Mouse (Mus musculus) embryonic facial prominence, embryonic 15.5 days (tissue): ENCODE data around the gene Clasp2. TPM values are rescaled to one million over a fixed set of nuclear protein-coding genes. Genes with fewer than 3 reads are reported as not detected.

ENCODE experiments used
- ATAC-seq: fragments of 200-750 bp; cut with Nextera tagmentation; 2 replicates; pipeline ENCODE4 v1.8.0; 2017; ENCODE audit warnings: low read depth, moderate TSS enrichment; ENCODE audit not compliant: insufficient number of reproducible peaks, low FRiP score, low TSS enrichment
- H3K27ac ChIP-seq: fragments of 300-500 bp; sonication (generic); replicated peaks from 2 replicates; pipeline ENCODE4 v1.5.1; 2015; ENCODE audit warnings: mild to moderate bottlenecking, inconsistent platforms
- H3K27me3 ChIP-seq: fragments of 300-500 bp; sonication (generic); 2 replicates; pipeline ENCODE4 v1.6.1; 2015; ENCODE audit warnings: inconsistent platforms
- H3K36me3 ChIP-seq: fragments of 300-500 bp; sonication (generic); 2 replicates; pipeline ENCODE4 v1.6.1; 2015; ENCODE audit warnings: mild to moderate bottlenecking, inconsistent platforms
- H3K4me1 ChIP-seq: fragments of 300-500 bp; sonication (generic); 2 replicates; pipeline ENCODE4 v1.6.1; 2015; ENCODE audit warnings: inconsistent platforms
- H3K4me2 ChIP-seq: fragments of 300-500 bp; sonication (generic); replicated peaks from 2 replicates; pipeline ENCODE4 v1.6.1; 2015; ENCODE audit warnings: mild to moderate bottlenecking, inconsistent platforms
- H3K4me3 ChIP-seq: fragments of 300-500 bp; sonication (generic); replicated peaks from 2 replicates; pipeline ENCODE4 v1.5.1; 2015; ENCODE audit warnings: mild to moderate bottlenecking, inconsistent platforms
- H3K9ac ChIP-seq: fragments of 300-500 bp; sonication (generic); 2 replicates; pipeline ENCODE4 v1.6.1; 2015; ENCODE audit warnings: inconsistent platforms
- H3K9me3 ChIP-seq: fragments of 300-500 bp; sonication (generic); replicated peaks from 2 replicates; pipeline ENCODE4 v1.6.1; 2016; ENCODE audit warnings: inconsistent platforms
- WGBS: fragments of 180-500 bp; shearing (Covaris S2); methylation state at CpG from one replicate; pipeline ENCODE4 v1.1.7; 2015; 5-methylcytosine and 5-hydroxymethylcytosine counted together
- polyA plus RNA-seq: library from polyadenylated mRNA; unstranded; fragments of >200 nt; fragmentation: Nextera tagmentation; extraction: Ambion mirVana; gene quantifications from 2 replicates; pipeline ENCODE4 v1.2.1, GENCODE M21; 2015

Gene Clasp2
- polyA plus RNA-seq, 1 experiment from 2014 or later, result 22.3 TPM

DNA sequence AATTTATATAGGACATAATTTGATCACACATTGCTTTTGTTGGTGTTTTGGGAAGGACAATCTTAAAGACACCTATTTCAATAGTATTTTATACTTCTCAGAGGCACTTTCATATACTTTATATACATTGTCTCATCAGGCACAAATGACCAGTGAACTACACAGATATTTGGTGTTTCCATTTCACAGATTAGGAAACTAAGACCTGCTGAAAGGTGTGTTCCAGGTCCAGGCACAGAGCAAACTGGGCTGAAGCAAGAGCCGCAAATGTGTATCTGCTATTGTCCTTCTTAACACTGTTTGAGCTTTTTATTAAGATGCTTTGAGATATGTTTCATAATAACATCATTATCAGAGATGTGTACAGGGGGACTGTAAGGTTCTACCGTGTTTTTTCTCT is 52.7 kb downstream of the Clasp2 start:
- Histone ChIP-seq H3K9ac (no peak overlapping the region), H3K4me2 (peak overlapping the region; percentile 54; the same call in 1 of the 2 replicates), H3K27me3 (no peaks in the 10 kb centered on the region), H3K4me3 (no peak overlapping the region), H3K9me3 (no peaks in the 10 kb centered on the region), H3K4me1 (0 out of 2 replicates have a peak, but pooled peaks cover 8% of the 10 kb centered on the region), H3K27ac (no peak overlapping the region), H3K36me3 (no peaks in the 10 kb centered on the region)
- no peak for ATAC-seq
- WGBS, result 84% methylated on average over 2 of the region's 2 CpGs

DNA sequence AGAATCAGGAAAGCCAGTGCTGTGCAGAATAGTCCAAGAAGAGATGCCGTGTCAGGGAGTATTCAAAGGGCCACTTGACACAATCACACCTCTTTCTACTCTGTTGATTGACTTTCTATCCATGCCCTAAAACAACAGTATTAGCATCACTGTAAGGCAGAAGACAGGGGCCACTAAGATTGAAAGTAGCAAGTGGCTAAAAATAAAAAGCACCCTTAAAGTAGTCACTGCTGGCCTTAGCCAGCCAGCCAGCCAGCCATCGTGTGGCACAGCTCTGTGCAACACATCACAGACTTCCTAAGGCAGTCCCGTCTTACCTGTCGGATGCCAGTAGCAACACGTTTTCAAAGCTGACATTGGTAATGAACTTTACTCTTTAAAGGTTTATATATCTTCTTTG is 55.9 kb downstream of the Clasp2 start:
- Histone ChIP-seq H3K4me1 (0 out of 2 replicates have a peak, but pooled peaks cover 6% of the 10 kb centered on the region), H3K4me2 (no peak overlapping the region), H3K27me3 (no peaks in the 10 kb centered on the region), H3K4me3 (no peak overlapping the region), H3K27ac (no peak overlapping the region), H3K36me3 (no peaks in the 10 kb centered on the region), H3K9ac (no peak overlapping the region), H3K9me3 (no peaks in the 10 kb centered on the region)
- 68% methylated on average over 5 of the region's 5 CpGs for WGBS
- no peak for ATAC-seq

DNA sequence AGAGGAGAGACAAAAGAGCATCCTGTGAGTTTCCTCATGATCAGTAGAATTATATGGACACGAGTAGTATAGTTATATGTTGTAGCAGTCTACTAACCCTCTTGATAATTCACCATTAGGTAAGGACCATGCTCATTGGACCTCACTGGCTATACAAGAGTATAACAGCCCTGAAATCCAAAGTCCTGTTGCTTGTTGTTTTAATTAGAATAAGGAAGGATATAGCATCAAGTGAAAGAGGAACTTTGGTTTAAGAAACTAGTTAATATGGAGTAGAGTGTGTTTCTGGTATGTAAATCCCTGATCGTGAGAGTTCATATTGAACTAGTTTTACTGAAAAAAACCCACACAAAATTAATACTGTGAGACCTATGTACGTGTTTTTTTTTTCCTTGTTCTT is 59.4 kb downstream of the Clasp2 start:
- Histone ChIP-seq H3K27me3 (no peaks in the 10 kb centered on the region), H3K4me2 (no peak overlapping the region), H3K4me3 (no peak overlapping the region), H3K9ac (no peak overlapping the region), H3K9me3 (no peaks in the 10 kb centered on the region), H3K27ac (no peak overlapping the region), H3K4me1 (no peaks in the 10 kb centered on the region), H3K36me3 (no peaks in the 10 kb centered on the region)
- 77% methylated on average over 3 of the region's 3 CpGs for WGBS
- ATAC-seq, result no peak

DNA sequence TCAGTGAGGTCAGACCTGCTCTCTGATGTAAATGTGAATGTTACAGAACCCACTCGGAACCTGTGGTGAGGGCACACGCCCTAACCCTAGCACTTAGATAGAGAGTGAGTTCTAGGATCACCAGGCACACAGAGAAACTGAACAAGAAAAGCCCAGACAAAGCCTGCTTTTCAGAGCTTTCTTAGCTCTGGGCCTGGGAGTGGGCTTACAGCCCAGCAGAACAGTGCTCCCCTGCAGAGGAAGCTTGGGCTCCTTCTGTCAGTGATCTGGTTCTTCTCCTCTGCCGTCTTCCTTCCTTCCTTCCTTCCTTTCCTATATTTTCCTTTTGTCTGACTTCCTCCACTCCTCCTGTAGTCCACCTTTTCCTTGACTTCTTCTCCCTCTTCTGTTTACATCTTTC is 61.5 kb downstream of the Clasp2 start:
- H3K4me2 ChIP-seq, result no peak overlapping the region
- no peaks in the 10 kb centered on the region for H3K9me3 ChIP-seq
- no peak for ATAC-seq
- H3K27me3 ChIP-seq, result no peaks in the 10 kb centered on the region
- no peak overlapping the region for H3K4me3 ChIP-seq
- no peak overlapping the region for H3K9ac ChIP-seq
- no peaks in the 10 kb centered on the region for H3K36me3 ChIP-seq
- 45% methylated on average over 3 of the region's 3 CpGs for WGBS
- no peaks in the 10 kb centered on the region for H3K4me1 ChIP-seq
- H3K27ac ChIP-seq, result no peak overlapping the region

DNA sequence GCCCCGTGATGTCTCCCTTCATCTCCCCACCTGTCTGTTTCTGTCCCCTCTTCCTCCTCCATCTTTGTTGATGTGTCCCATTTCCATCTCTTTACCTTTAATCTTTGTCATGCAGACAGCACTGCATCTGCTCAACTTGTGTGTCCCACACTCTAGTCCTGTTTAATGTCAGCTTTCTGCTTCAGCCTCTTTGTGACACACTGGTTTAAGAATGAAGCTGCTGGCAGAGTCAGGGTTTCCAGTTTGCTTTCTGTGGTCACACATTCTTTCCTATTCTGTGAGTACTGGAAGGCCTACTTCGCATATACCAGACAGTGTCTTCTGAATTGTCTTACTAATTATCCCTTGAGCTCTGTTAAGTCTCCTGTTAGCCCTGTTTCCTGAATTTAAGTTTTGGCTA is 62.5 kb downstream of the Clasp2 start:
- no peaks in the 10 kb centered on the region for H3K9me3 ChIP-seq
- H3K9ac ChIP-seq, result no peak overlapping the region
- H3K27me3 ChIP-seq, result no peaks in the 10 kb centered on the region
- no peak overlapping the region for H3K4me3 ChIP-seq
- no peaks in the 10 kb centered on the region for H3K36me3 ChIP-seq
- no peaks in the 10 kb centered on the region for H3K4me1 ChIP-seq
- no peak for ATAC-seq
- 64% methylated on average over 2 of the region's 2 CpGs for WGBS
- no peak overlapping the region for H3K27ac ChIP-seq
- no peak overlapping the region for H3K4me2 ChIP-seq

DNA sequence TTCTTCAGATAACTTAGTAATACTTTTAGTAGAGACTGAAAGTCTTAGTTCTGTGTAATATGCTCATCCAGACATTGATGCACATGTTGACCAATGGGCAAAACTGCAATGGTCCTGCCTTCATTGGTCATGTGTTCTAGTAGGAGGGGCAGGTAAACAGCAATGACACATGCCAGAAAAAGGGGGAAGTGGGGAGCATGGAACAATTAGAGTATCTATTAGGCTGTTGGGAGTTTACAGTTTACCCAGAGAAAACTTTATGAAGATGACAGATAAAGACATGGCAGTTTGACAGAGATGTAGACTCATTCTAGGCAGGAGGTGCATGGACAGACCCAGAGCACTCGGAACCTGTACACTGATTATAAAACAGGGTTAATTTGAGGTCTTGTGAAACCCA is 64.1 kb downstream of the Clasp2 start:
- Histone ChIP-seq H3K9ac (no peak overlapping the region), H3K4me1 (no peaks in the 10 kb centered on the region), H3K9me3 (no peaks in the 10 kb centered on the region), H3K4me3 (no peak overlapping the region), H3K4me2 (no peak overlapping the region), H3K36me3 (no peaks in the 10 kb centered on the region), H3K27ac (no peak overlapping the region), H3K27me3 (no peaks in the 10 kb centered on the region)
- WGBS, result 94% methylated on average over 1 of the region's 1 CpGs
- ATAC-seq, result no peak

DNA sequence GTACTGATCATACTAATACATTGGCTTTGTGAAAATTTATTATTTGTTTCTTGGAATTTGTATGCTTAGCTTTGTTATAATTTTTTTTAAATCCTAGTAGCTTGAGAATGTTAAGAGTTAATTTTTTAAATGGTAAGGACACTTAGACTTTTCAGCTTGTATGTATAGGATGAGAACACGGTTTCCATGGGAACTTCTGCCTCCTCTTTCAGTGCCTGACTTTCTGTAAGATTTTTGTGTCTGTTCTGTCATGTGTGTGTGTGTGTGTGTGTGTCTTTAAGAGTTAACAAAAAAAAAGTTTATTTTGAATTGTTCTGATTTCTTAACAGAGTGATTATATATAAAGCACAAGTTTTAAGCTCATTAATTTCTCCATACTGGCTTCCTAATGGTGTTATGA is 70.1 kb downstream of the Clasp2 start:
- ATAC-seq, result no peak
- Histone ChIP-seq H3K4me1 (peaks cover 8% of the 10 kb centered on the region), H3K4me2 (no peak overlapping the region), H3K4me3 (no peak overlapping the region), H3K9me3 (no peaks in the 10 kb centered on the region), H3K27ac (no peak overlapping the region), H3K9ac (no peak overlapping the region), H3K27me3 (no peaks in the 10 kb centered on the region), H3K36me3 (no peaks in the 10 kb centered on the region)
- WGBS, result 36% methylated on average over 1 of the region's 1 CpGs

DNA sequence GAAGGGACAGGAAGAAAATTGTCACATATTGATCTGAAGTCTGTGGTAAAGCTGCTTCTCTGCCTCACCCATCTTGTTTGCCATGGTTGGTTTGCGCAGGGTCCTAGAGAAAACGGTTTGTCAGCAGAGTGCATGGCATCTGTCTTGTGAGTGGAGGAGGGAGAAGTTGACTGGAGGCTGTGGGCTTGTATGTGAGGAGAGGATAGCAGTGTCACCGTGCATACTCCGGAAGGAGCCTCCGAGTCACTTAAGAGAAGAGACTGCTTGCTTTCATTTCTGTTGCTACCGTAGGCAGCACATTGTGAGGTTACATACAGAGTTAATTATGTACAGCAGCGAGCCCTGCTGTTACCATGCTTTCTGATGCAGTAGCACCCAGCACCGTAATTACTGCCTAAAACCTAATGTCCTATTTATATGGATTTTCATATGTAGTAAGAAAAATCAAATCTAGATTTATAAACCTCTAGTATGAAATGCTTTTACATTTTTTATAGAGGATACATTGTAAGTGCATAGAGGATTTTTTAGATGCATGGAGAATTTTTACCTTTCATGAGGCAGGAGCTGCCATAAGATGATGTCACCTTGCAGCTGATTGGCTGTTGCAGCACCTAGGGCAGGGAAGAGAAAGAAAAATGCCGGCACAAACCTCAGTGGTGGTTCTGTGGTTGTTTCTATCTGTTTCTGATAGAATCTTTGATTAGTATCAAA is 70.8 kb downstream of the Clasp2 start:
- no peaks in the 10 kb centered on the region for H3K27me3 ChIP-seq
- peaks cover 8% of the 10 kb centered on the region for H3K4me1 ChIP-seq
- no peak overlapping the region for H3K27ac ChIP-seq
- peak overlapping the region; percentile 50 for H3K4me2 ChIP-seq
- no peaks in the 10 kb centered on the region for H3K9me3 ChIP-seq
- peak overlapping the region; percentile 26; the same call in 1 of the 2 replicates for H3K9ac ChIP-seq
- peak overlapping the region; percentile 36 for H3K4me3 ChIP-seq
- peak; percentile 51; the same call in 1 of the 2 replicates for ATAC-seq
- WGBS, result 21% methylated on average over 9 of the region's 9 CpGs
- no peaks in the 10 kb centered on the region for H3K36me3 ChIP-seq

DNA sequence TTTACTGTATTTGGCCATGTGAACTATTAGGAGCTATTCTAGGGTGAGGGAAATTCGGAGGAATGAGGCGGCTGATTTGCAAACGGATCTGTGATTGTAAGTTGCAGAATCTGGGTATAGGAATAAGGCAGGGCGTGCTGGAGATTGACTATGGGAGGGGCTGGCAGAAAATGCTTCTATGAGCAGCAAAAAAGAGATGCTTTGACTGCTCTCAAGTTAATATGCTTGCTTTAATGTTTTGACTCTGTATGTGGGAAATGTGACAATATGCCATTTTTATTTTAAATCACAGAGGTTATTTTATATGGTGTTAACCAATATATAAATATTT is 71.4 kb downstream of the Clasp2 start:
- Histone ChIP-seq H3K4me2 (peak overlapping the region; percentile 50), H3K4me1 (peaks cover 8% of the 10 kb centered on the region), H3K9me3 (no peaks in the 10 kb centered on the region), H3K9ac (no peak overlapping the region), H3K27me3 (no peaks in the 10 kb centered on the region), H3K36me3 (no peaks in the 10 kb centered on the region), H3K4me3 (peak overlapping the region; percentile 36), H3K27ac (no peak overlapping the region)
- WGBS, result 51% methylated on average over 4 of the region's 4 CpGs
- no peak for ATAC-seq

DNA sequence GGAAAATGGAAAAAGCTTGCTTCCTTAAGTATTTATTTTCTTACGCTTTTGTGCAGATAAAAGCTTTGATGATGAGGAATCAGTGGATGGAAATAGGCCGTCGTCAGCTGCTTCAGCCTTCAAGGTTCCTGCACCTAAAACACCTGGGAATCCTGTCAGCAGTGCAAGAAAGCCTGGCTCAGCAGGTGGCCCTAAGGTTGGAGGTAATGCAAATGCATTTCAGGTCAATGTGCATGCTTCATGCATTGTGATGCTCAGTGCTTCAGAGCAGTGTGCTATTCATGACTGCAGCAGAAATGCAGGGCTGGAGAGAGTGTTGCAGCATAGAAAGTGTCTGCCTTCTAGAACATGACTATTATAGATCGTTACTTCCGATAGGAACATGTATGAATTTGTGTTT is 71.8 kb downstream of the Clasp2 start:
- Histone ChIP-seq H3K27ac (no peak overlapping the region), H3K4me3 (no peak overlapping the region), H3K27me3 (no peaks in the 10 kb centered on the region), H3K36me3 (no peaks in the 10 kb centered on the region), H3K4me1 (peaks cover 8% of the 10 kb centered on the region), H3K9me3 (no peaks in the 10 kb centered on the region), H3K9ac (no peak overlapping the region), H3K4me2 (no peak overlapping the region)
- 87% methylated on average over 5 of the region's 5 CpGs for WGBS
- no peak for ATAC-seq

DNA sequence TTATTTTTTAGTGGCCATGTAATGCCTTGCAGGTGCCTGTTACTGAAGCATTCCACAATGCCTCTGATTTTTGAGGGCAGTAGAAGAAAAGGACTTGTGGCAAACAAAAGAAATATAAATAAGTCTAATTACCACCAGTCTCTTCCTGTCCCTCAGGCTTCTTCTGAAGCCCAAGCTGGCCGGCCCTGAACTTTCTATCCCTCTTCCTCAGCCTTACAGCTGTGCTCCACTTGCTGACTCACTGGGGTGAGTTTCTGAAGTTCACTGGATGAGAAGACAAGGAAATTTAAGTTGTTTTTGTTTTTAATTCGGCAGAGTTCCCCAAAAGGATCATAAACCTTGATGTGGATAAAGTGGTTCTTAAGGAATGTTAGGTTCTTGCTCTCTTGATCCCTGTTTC is 74.6 kb downstream of the Clasp2 start:
- no peak overlapping the region for H3K9ac ChIP-seq
- H3K4me1 ChIP-seq, result peaks cover 8% of the 10 kb centered on the region
- H3K4me2 ChIP-seq, result no peak overlapping the region
- WGBS, result 60% methylated on average over 2 of the region's 2 CpGs
- no peaks in the 10 kb centered on the region for H3K27me3 ChIP-seq
- no peak for ATAC-seq
- H3K4me3 ChIP-seq, result no peak overlapping the region
- no peaks in the 10 kb centered on the region for H3K36me3 ChIP-seq
- H3K9me3 ChIP-seq, result no peaks in the 10 kb centered on the region
- H3K27ac ChIP-seq, result no peak overlapping the region

DNA sequence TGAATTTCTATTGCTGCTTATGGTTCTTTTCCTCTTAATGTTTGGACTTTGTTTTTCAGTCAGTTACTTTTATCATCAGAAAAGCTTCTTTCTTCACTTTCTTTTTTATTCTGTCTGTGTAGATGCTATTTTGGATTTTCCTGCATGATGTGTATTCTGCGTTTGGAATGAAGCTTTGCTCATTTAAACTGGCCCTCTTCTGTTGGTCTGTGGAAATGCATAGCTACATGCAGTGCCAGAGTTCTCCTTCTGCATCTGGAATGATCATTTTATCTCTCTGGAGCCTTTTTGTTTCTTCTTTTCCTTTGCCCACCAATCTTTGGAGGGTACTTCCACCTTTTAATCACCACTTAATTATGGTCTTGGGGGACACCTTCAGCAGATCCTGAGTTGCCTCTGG is 80.9 kb downstream of the Clasp2 start:
- no peak for ATAC-seq
- H3K36me3 ChIP-seq, result no peaks in the 10 kb centered on the region
- no peak overlapping the region for H3K9ac ChIP-seq
- no peak overlapping the region for H3K4me3 ChIP-seq
- whole genome bisulfite sequencing, result 53% methylated on average over 1 of the region's 1 CpGs
- H3K4me2 ChIP-seq, result no peak overlapping the region
- H3K4me1 ChIP-seq, result no peaks in the 10 kb centered on the region
- H3K27ac ChIP-seq, result no peak overlapping the region
- no peaks in the 10 kb centered on the region for H3K9me3 ChIP-seq
- no peaks in the 10 kb centered on the region for H3K27me3 ChIP-seq
